Mouse (Mus musculus): ENCODE data around the gene Ripply1.

Gene Ripply1

GRCm38 (mm10) chrX:139782278-139783044, at the start of gene Ripply1:
TSS of gene Ripply1 (minus strand) at chrX:139782353.
- DNase-seq (ENCODE audit: low spot score): no peak

- DNase-seq (ENCODE audit: low spot score): no peak
Measured at GRCm38 (mm10) chrX:139828363-139829092, 46.4 kb upstream of the Ripply1 start.

GRCm38 (mm10) chrX:139826926-139827325, 44.8 kb upstream of the Ripply1 start:
- no peak for DNase-seq (ENCODE audit: low spot score)

GRCm38 (mm10) chrX:139825402-139825801, 43.2 kb upstream of the Ripply1 start:
- no peak for DNase-seq (ENCODE audit: low spot score)

- DNase-seq (ENCODE audit: low spot score): no peak
Measured at GRCm38 (mm10) chrX:139815201-139815600, 33.0 kb upstream of the Ripply1 start.

- no peak for DNase-seq (ENCODE audit: low spot score)
Measured at GRCm38 (mm10) chrX:139814018-139814635, 32.0 kb upstream of the Ripply1 start.

- DNase-seq (ENCODE audit: low spot score): no peak
Measured at GRCm38 (mm10) chrX:139813299-139814002, 31.3 kb upstream of the Ripply1 start.

GRCm38 (mm10) chrX:139812636-139813298, 30.6 kb upstream of the Ripply1 start:
- no peak for DNase-seq (ENCODE audit: low spot score)

- no peak for DNase-seq (ENCODE audit: low spot score)
Measured at GRCm38 (mm10) chrX:139808501-139808900, 26.3 kb upstream of the Ripply1 start.

- no peak for DNase-seq (ENCODE audit: low spot score)
Measured at GRCm38 (mm10) chrX:139808085-139808484, 25.9 kb upstream of the Ripply1 start.

GRCm38 (mm10) chrX:139807391-139807790, 25.2 kb upstream of the Ripply1 start:
- no peak for DNase-seq (ENCODE audit: low spot score)

GRCm38 (mm10) chrX:139805918-139806317, 23.8 kb upstream of the Ripply1 start:
- DNase-seq (ENCODE audit: low spot score): no peak

GRCm38 (mm10) chrX:139803028-139803427, 20.9 kb upstream of the Ripply1 start:
- no peak for DNase-seq (ENCODE audit: low spot score)

- no peak for DNase-seq (ENCODE audit: low spot score)
Measured at GRCm38 (mm10) chrX:139800406-139800878, 18.3 kb upstream of the Ripply1 start, which contains the start of gene Cldn2. TSS of gene Cldn2 (plus strand) at chrX:139800828.

GRCm38 (mm10) chrX:139799953-139800352, 17.8 kb upstream of the Ripply1 start:
- DNase-seq (ENCODE audit: low spot score): no peak

GRCm38 (mm10) chrX:139797875-139798274, 15.7 kb upstream of the Ripply1 start:
- no peak for DNase-seq (ENCODE audit: low spot score)

GRCm38 (mm10) chrX:139796037-139796436, 13.9 kb upstream of the Ripply1 start:
- DNase-seq (ENCODE audit: low spot score): no peak

- no peak for DNase-seq (ENCODE audit: low spot score)
Measured at GRCm38 (mm10) chrX:139794072-139794845, 12.1 kb upstream of the Ripply1 start.

- no peak for DNase-seq (ENCODE audit: low spot score)
Measured at GRCm38 (mm10) chrX:139785764-139786163, 3.6 kb upstream of the Ripply1 start.

GRCm38 (mm10) chrX:139783045-139783422, 881 bp upstream of the Ripply1 start:
- no peak for DNase-seq (ENCODE audit: low spot score)

GRCm38 (mm10) chrX:139781563-139781962, 590 bp downstream of the Ripply1 start:
- DNase-seq (ENCODE audit: low spot score): no peak

All from layer of hippocampus, adult 9-10 months (tissue).